Mouse (Mus musculus): ENCODE data around the gene Plcb1.

DNA sequence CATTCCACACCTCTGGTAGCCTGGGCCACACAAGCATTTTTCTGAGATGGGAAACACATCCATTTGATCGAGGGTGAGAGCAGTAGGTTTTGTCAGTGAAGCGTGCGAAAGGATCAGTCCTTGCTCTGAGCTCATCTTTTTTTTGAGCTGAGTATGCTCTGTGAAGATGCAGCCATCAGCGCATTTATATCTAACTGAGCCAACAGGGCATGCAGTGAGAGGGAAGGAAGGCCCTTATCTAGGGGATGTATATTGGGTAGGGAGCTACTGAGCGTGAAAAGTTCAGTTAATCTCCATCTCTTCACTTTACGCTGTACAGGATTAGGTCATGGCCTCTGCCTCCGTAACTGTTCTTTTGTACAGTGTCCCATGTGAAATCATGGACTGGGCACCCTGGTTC lies 46.0 kb downstream of the Plcb1 start:
- no peak for TF ChIP-seq POLR2A (IDR thresholded peaks at IDR 0.05; ENCODE audit: low read depth, low read length)
- no peak for TF ChIP-seq CTCF (IDR thresholded peaks at IDR 0.05; ENCODE audit: extremely low read depth, insufficient read length, insufficient replicate concordance, low read depth, low read length)
